ENCODE assay signal across 10 mouse cellular contexts in the genomic region with DNA sequence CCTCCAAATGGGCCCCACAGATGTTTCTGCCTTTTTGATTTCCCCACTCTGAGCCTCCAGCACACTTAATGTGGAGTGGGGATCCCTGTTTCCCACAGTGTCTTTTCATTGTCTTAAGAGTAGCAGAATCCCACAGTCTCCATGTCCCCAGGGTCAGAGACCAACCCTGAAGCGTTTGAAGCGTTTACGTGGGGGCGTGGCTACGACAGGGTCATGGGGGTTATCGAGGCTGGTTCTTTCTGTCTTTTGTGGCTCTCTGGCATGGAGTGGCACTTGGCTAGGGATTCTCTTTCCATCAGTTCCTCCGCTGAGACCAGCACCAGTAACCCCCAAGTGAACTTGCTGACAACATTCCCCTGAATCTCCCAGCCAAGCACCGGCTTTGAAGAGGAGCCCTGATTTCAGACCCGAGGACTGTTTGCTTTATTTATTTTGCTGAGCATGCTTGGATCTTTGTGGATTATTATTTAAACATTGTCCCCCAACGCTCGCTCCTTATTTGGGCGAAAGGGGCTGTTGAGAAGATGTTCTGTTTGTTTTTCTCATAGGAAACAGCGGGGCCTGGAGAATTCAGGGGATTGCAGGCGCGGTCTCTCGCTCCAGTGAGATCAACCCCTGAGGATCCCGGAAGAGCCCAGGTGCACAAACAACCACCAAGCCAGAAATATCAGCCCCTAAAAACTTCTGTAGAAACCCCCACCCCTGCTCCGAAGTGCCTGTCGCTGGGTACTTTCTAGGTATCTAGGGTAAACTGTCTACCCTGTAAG. TPM values are rescaled to one million over a fixed set of nuclear protein-coding genes. Genes with fewer than 3 reads are reported as not detected.
DNase-seq lines count a peak whose midpoint lies in the region; ATAC-seq and TF ChIP-seq lines count a peak whose summit lies in the region.
"Had no signal": no experiment of that assay in that cellular context is flagged by ENCODE, and none has a peak within 500 bp of the region (broad histone marks: within the 10 kb centered on the region; RNA-seq: fewer than 3 reads in every experiment).

No protein-coding gene starts in this region.

- 0 out of 2 replicates have a peak overlapping the region, but pooled peaks have one; percentile 31 for H3K9ac ChIP-seq in heart, embryonic 14.5 days (ENCODE audit: low read length)
- no peak overlapping the region; the same call in 1 of the 2 replicates for H3K9ac ChIP-seq in midbrain, postnatal 0 days (replicated peaks; ENCODE audit: low read length, poor library complexity, severe bottlenecking)
- 0 out of 2 replicates have a peak overlapping the region, but pooled peaks have one; percentile 5 for H3K9ac ChIP-seq in intestine, postnatal 0 days (ENCODE audit: low read depth, low read length)

- intact Hi-C loops in heart, postnatal 25 days (cut with DNase I) = no loop called here

- H3K9me3 ChIP-seq in heart, embryonic 14.5 days (ENCODE audit: control insufficient read depth, low read length) = no peaks in the 10 kb centered on the region
- H3K9me3 ChIP-seq in midbrain, embryonic 10.5 days (replicated peaks) = no peaks in the 10 kb centered on the region
- H3K9me3 ChIP-seq in midbrain, postnatal 0 days (ENCODE audit: low read length) = no peaks in the 10 kb centered on the region
- no peaks in the 10 kb centered on the region for H3K9me3 ChIP-seq in intestine, postnatal 0 days (ENCODE audit: control insufficient read depth)

- H3K27ac ChIP-seq in heart, embryonic 14.5 days (replicated peaks in 1 of 2; ENCODE audit: control insufficient read depth in 1 of 2, insufficient read depth in 1 of 2, low read depth in 2 of 2, low read length in 2 of 2) = 0 out of 4 replicates have a peak overlapping the region, but pooled peaks of 1 of the 2 experiments have one; percentile 33
- H3K27ac ChIP-seq in midbrain, embryonic 10.5 days (replicated peaks) = peak overlapping the region; percentile 52; the same call in 1 of the 2 replicates
- H3K27ac ChIP-seq in midbrain, postnatal 0 days (ENCODE audit: low read depth, low read length) = no peak overlapping the region
- peak overlapping the region; percentile 93 for H3K27ac ChIP-seq in intestine, postnatal 0 days (ENCODE audit: low read depth, low read length)
- H3K27ac ChIP-seq in small intestine, adult 2 months (ENCODE audit: insufficient read depth, low read depth, low read length) = peak overlapping the region; percentile 68

- H3K27me3 ChIP-seq in heart, embryonic 14.5 days (ENCODE audit: control insufficient read depth, insufficient read depth, low read length) = 0 out of 2 replicates have a peak, but pooled peaks cover 7% of the 10 kb centered on the region
- peaks cover 29% of the 10 kb centered on the region for H3K27me3 ChIP-seq in midbrain, embryonic 10.5 days (ENCODE audit: low read depth, poor library complexity, severe bottlenecking)
- no peaks in the 10 kb centered on the region for H3K27me3 ChIP-seq in midbrain, postnatal 0 days (ENCODE audit: insufficient read depth, low read length)
- no peaks in the 10 kb centered on the region for H3K27me3 ChIP-seq in intestine, postnatal 0 days (replicated peaks; ENCODE audit: control insufficient read depth, insufficient read depth, low read length)
- H3K27me3 ChIP-seq in small intestine, adult 2 months (ENCODE audit: control insufficient read depth, insufficient read depth, low read length) = no peaks in the 10 kb centered on the region

- H3K4me1 ChIP-seq in heart, embryonic 14.5 days (ENCODE audit: control insufficient read depth in 2 of 2, insufficient read depth in 2 of 2, low read length in 2 of 2) = peaks cover 18 to 24% of the 10 kb centered on the region in 2 experiments
- H3K4me1 ChIP-seq in midbrain, embryonic 10.5 days = peaks cover 24% of the 10 kb centered on the region
- peaks cover 6% of the 10 kb centered on the region; the same call in 1 of the 2 replicates for H3K4me1 ChIP-seq in midbrain, postnatal 0 days (ENCODE audit: insufficient read depth, low read length)
- no peaks in the 10 kb centered on the region for H3K4me1 ChIP-seq in intestine, postnatal 0 days (replicated peaks; ENCODE audit: control insufficient read depth, insufficient read depth, low read length)
- peaks cover 8% of the 10 kb centered on the region; the same call in 1 of the 2 replicates for H3K4me1 ChIP-seq in small intestine, adult 2 months (ENCODE audit: control insufficient read depth, insufficient read depth, insufficient read length, low read length)

- no peak for DNase-seq in heart, postnatal 25 days (ENCODE audit: low spot score)
- no peak for DNase-seq in midbrain, embryonic 10.5 days (ENCODE audit: low spot score)
- DNase-seq in midbrain, postnatal 0 days (ENCODE audit: low spot score) = no peak
- no peak for DNase-seq in urinary bladder, postnatal 25 days (ENCODE audit: low spot score)
- no peak for DNase-seq in adrenal gland, postnatal 4 days (ENCODE audit: low spot score in 2 of 2)
- DNase-seq: adrenal gland, adult 8-10 months had no signal

- 29% methylated on average over 19 of the region's 19 CpGs for WGBS in heart, embryonic 14.5 days
- 38% methylated on average over 19 of the region's 19 CpGs for WGBS in midbrain, embryonic 10.5 days
- WGBS in midbrain, postnatal 0 days = 52% methylated on average over 19 of the region's 19 CpGs
- WGBS in intestine, postnatal 0 days = 9% methylated on average over 19 of the region's 19 CpGs
- WGBS in small intestine, adult 2 months = 8% methylated on average over 19 of the region's 19 CpGs

- TF ChIP-seq POLR2A in small intestine, adult 2 months (IDR thresholded peaks at IDR 0.05; ENCODE audit: low read depth, low read length) = no peak

- no peak for ATAC-seq in heart, embryonic 14.5 days (ENCODE audit: insufficient number of reproducible peaks, insufficient read depth, low FRiP score, low read depth)
- ATAC-seq in midbrain, postnatal 0 days (ENCODE audit: low FRiP score) = no peak
- ATAC-seq in intestine, postnatal 0 days = peak; percentile 18

- H3K4me2 ChIP-seq in heart, embryonic 14.5 days (ENCODE audit: low read length) = peak overlapping the region; percentile 43
- no peak overlapping the region for H3K4me2 ChIP-seq in midbrain, postnatal 0 days (ENCODE audit: low read depth, low read length, poor library complexity, severe bottlenecking)
- peak overlapping the region; percentile 35 for H3K4me2 ChIP-seq in intestine, postnatal 0 days (replicated peaks; ENCODE audit: low read depth)

- no peak for TF ChIP-seq CTCF in midbrain, postnatal 0 days (IDR thresholded peaks at IDR 0.05)
- TF ChIP-seq CTCF in intestine, postnatal 0 days (IDR thresholded peaks at IDR 0.05; ENCODE audit: low read depth) = no peak
- TF ChIP-seq CTCF in small intestine, adult 2 months (IDR thresholded peaks at IDR 0.05; ENCODE audit: extremely low read depth, insufficient read length, insufficient replicate concordance, low read depth, low read length) = no peak

- H3K4me3 ChIP-seq in heart, embryonic 14.5 days (ENCODE audit: control insufficient read depth in 1 of 2, insufficient read depth in 1 of 2, low read depth in 1 of 2, low read length in 2 of 2) = no peak overlapping the region
- no peak overlapping the region for H3K4me3 ChIP-seq in midbrain, embryonic 10.5 days
- no peak overlapping the region for H3K4me3 ChIP-seq in midbrain, postnatal 0 days (ENCODE audit: low read depth, low read length)
- H3K4me3 ChIP-seq in intestine, postnatal 0 days (ENCODE audit: low read depth, low read length) = no peak overlapping the region
- peak overlapping the region; percentile 35 for H3K4me3 ChIP-seq in small intestine, adult 2 months (ENCODE audit: low read depth, low read length)

- no peaks in the 10 kb centered on the region for H3K36me3 ChIP-seq in heart, embryonic 14.5 days (ENCODE audit: control insufficient read depth, insufficient read depth, low read length)
- H3K36me3 ChIP-seq in midbrain, embryonic 10.5 days = no peaks in the 10 kb centered on the region
- no peaks in the 10 kb centered on the region for H3K36me3 ChIP-seq in midbrain, postnatal 0 days (ENCODE audit: insufficient read depth, low read length)
- no peaks in the 10 kb centered on the region for H3K36me3 ChIP-seq in intestine, postnatal 0 days (ENCODE audit: control insufficient read depth, insufficient read depth)
- H3K36me3 ChIP-seq in small intestine, adult 2 months (ENCODE audit: control insufficient read depth, insufficient read depth, low read length) = no peaks in the 10 kb centered on the region

RNA-seq across cellular contexts. Expression of a gene that starts 4.9 kb away (rescaled TPM):
- not detected in 2 replicates for polyA plus RNA-seq in heart, embryonic 14.5 days (2014; fragmentation: Nextera tagmentation; extraction: Ambion mirVana)
- not detected for total RNA-seq in heart, postnatal 25 days (2021)
- polyA plus RNA-seq in midbrain, embryonic 10.5 days (2016; fragmentation: Nextera tagmentation; extraction: Ambion mirVana) = 0.16 TPM in 1 of 2 replicates, not detected in the other
- total RNA-seq in midbrain, postnatal 0 days (2014; rRNA removed) = 0.28 and 0.66 TPM in 2 replicates
- polyA plus RNA-seq in midbrain, postnatal 0 days (2015; fragmentation: Nextera tagmentation; extraction: Ambion mirVana) = 3.0 and 3.6 TPM in 2 replicates
- 2.0 and 2.2 TPM in 2 replicates for polyA plus RNA-seq in intestine, postnatal 0 days (2015; fragmentation: Nextera tagmentation; extraction: Ambion mirVana)
- 3.9 and 6.3 TPM in 2 replicates for polyA plus RNA-seq in small intestine, adult 2 months (2012; rRNA removed)
- total RNA-seq in adrenal gland, postnatal 4 days (2021) = not detected
- total RNA-seq: adrenal gland, adult 8-10 months; hematopoietic stem cell, adult 5-6 weeks had no signal

RNA-seq across cellular contexts. Expression of a gene that starts 16.7 kb away (rescaled TPM):
- 17.4 and 17.5 TPM in 2 replicates for polyA plus RNA-seq in heart, embryonic 14.5 days (2014; fragmentation: Nextera tagmentation; extraction: Ambion mirVana)
- total RNA-seq in heart, postnatal 25 days (2021) = 1 to 10 TPM; 5.8 to 6.4 TPM
- 33.1 and 34.9 TPM in 2 replicates for polyA plus RNA-seq in midbrain, embryonic 10.5 days (2016; fragmentation: Nextera tagmentation; extraction: Ambion mirVana)
- 18.0 and 21.0 TPM in 2 replicates for total RNA-seq in midbrain, postnatal 0 days (2014; rRNA removed)
- 29.5 TPM in 2 replicates for polyA plus RNA-seq in midbrain, postnatal 0 days (2015; fragmentation: Nextera tagmentation; extraction: Ambion mirVana)
- polyA plus RNA-seq in intestine, postnatal 0 days (2015; fragmentation: Nextera tagmentation; extraction: Ambion mirVana) = 23.1 and 25.3 TPM in 2 replicates
- 2.0 and 21.4 TPM in 2 replicates for polyA plus RNA-seq in small intestine, adult 2 months (2012; rRNA removed)
- total RNA-seq in adrenal gland, postnatal 4 days (2021) = 10 to 100 TPM; 16.6 to 19.2 TPM

RNA-seq across cellular contexts. Expression of a gene that starts 23.7 kb away (rescaled TPM):
- 9.4 and 9.9 TPM in 2 replicates for polyA plus RNA-seq in heart, embryonic 14.5 days (2014; fragmentation: Nextera tagmentation; extraction: Ambion mirVana)
- 10 to 100 TPM; 20.5 to 21.3 TPM for total RNA-seq in heart, postnatal 25 days (2021)
- polyA plus RNA-seq in midbrain, embryonic 10.5 days (2016; fragmentation: Nextera tagmentation; extraction: Ambion mirVana) = 10.1 and 10.8 TPM in 2 replicates
- total RNA-seq in midbrain, postnatal 0 days (2014; rRNA removed) = 127 and 131 TPM in 2 replicates
- 22.2 and 23.4 TPM in 2 replicates for polyA plus RNA-seq in midbrain, postnatal 0 days (2015; fragmentation: Nextera tagmentation; extraction: Ambion mirVana)
- polyA plus RNA-seq in intestine, postnatal 0 days (2015; fragmentation: Nextera tagmentation; extraction: Ambion mirVana) = 14.9 and 15.5 TPM in 2 replicates
- polyA plus RNA-seq in small intestine, adult 2 months (2012; rRNA removed) = 7.9 and 14.3 TPM in 2 replicates
- total RNA-seq in adrenal gland, postnatal 4 days (2021) = 10 to 100 TPM; 40.4 to 44.4 TPM
